Mouse (Mus musculus) embryonic facial prominence, embryonic 12.5 days (tissue): ENCODE data around the gene Eef2. TPM values are rescaled to one million over a fixed set of nuclear protein-coding genes. Genes with fewer than 3 reads are reported as not detected.
A peak's percentile ranks its signal among the peaks of the same experiment; 100 is the strongest.

Source experiments
- ATAC-seq: fragments of 200-750 bp; cut with Nextera tagmentation; 2 replicates; pipeline ENCODE4 v1.8.0; 2017; ENCODE audit not compliant: insufficient number of reproducible peaks, insufficient read depth, low FRiP score, low TSS enrichment
- H3K27ac ChIP-seq: fragments of 300-500 bp; sonication (generic); 2 replicates; pipeline ENCODE4 v1.5.1; 2016; ENCODE audit warnings: mild to moderate bottlenecking
- H3K27me3 ChIP-seq: fragments of 300-500 bp; sonication (generic); 2 replicates; pipeline ENCODE4 v1.6.1; 2016; ENCODE audit warnings: mild to moderate bottlenecking, moderate library complexity
- H3K36me3 ChIP-seq: fragments of 300-500 bp; sonication (generic); 2 replicates; pipeline ENCODE4 v1.6.1; 2016; ENCODE audit warnings: mild to moderate bottlenecking
- H3K4me1 ChIP-seq: fragments of 300-500 bp; sonication (generic); 2 replicates; pipeline ENCODE4 v1.6.1; 2016
- H3K4me2 ChIP-seq: fragments of 300-500 bp; sonication (generic); replicated peaks from 2 replicates; pipeline ENCODE4 v1.6.1; 2016; ENCODE audit warnings: mild to moderate bottlenecking, moderate library complexity
- H3K4me3 ChIP-seq: fragments of 300-500 bp; sonication (generic); 2 replicates; pipeline ENCODE4 v1.5.1; 2016; ENCODE audit warnings: mild to moderate bottlenecking
- H3K9ac ChIP-seq: fragments of 300-500 bp; sonication (generic); 2 replicates; pipeline ENCODE4 v1.6.1; 2016; ENCODE audit warnings: mild to moderate bottlenecking, moderate library complexity
- H3K9me3 ChIP-seq: fragments of 300-500 bp; sonication (generic); 2 replicates; pipeline ENCODE4 v1.6.1; 2016; ENCODE audit warnings: mild to moderate bottlenecking, moderate library complexity
- WGBS: fragments of 180-500 bp; shearing (Covaris S2); methylation state at CpG from one replicate; pipeline ENCODE4 v1.1.7; 2016; 5-methylcytosine and 5-hydroxymethylcytosine counted together
- polyA plus RNA-seq: library from polyadenylated mRNA; unstranded; fragments of >200 nt; fragmentation: Nextera tagmentation; extraction: Ambion mirVana; gene quantifications from 2 replicates; pipeline ENCODE4 v1.2.1, GENCODE M21; 2016

The Eef2 gene
- polyA plus RNA-seq, 1 experiment from 2014 or later, result 562 TPM

DNA sequence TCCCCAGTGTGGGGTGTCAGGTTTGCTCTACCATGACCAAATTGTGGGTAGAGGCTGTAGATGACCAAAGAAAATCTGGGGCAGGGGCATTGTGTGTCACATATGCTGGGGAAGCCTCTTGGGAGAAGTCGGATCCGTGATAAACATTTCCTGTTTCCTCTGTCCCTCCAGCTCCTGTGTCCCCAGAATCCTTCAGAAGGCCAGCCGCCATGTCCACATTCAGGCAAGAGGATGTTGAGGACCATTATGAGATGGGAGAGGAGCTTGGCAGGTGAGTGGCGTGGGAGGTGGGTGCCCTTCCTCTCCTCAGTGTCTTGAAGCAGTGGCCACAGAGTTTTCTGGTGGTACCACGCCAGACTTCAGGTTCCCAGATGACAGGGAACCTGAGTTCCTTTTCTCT is 7.4 kb downstream of the Eef2 start, which contains the start of gene 4930442H23Rik:
Gene 4930442H23Rik (minus strand): TSS at position 45 of the 400 bp plus-strand sequence.
- peaks cover 68% of the 10 kb centered on the region for H3K36me3 ChIP-seq
- H3K4me1 ChIP-seq, result peaks cover 26% of the 10 kb centered on the region
- H3K27me3 ChIP-seq, result no peaks in the 10 kb centered on the region
- 87% methylated on average over 5 of the region's 5 CpGs for WGBS
- H3K4me2 ChIP-seq, result peak within 1 kb of the TSS; percentile 59
- H3K9me3 ChIP-seq, result no peaks in the 10 kb centered on the region
- H3K27ac ChIP-seq, result peak within 1 kb of the TSS; percentile 73
- no peak for ATAC-seq
- H3K4me3 ChIP-seq, result peak within 1 kb of the TSS; percentile 64
- peak within 1 kb of the TSS; percentile 72 for H3K9ac ChIP-seq

DNA sequence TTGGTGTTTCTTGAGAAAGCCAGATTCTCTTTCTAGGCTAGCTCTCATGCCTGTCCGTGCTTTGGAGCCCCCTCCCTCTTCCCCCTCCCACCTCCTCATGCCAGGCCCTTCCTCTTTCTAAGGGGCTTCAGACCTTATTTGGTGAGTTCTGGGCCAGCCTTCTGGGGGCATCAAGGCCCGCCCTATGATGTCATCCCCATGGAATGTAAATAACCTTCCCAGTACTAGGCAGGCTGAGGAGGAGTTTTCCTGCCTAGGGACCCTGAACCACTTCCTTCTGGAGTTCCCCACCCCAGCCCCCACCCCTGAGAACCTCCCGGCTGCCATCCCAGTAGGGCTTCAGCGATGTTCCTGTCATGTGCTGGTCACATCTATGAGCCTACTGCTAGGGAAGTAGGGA is 8.3 kb downstream of the Eef2 start:
- peaks cover 26% of the 10 kb centered on the region for H3K4me1 ChIP-seq
- peak overlapping the region; percentile 73 for H3K27ac ChIP-seq
- no peak for ATAC-seq
- no peak overlapping the region for H3K4me3 ChIP-seq
- 0 out of 2 replicates have a peak overlapping the region, but pooled peaks have one; percentile 15 for H3K9ac ChIP-seq
- no peaks in the 10 kb centered on the region for H3K27me3 ChIP-seq
- H3K9me3 ChIP-seq, result no peaks in the 10 kb centered on the region
- H3K36me3 ChIP-seq, result peaks cover 61% of the 10 kb centered on the region
- WGBS, result 37% methylated on average over 4 of the region's 4 CpGs
- H3K4me2 ChIP-seq, result no peak overlapping the region; the same call in 1 of the 2 replicates

DNA sequence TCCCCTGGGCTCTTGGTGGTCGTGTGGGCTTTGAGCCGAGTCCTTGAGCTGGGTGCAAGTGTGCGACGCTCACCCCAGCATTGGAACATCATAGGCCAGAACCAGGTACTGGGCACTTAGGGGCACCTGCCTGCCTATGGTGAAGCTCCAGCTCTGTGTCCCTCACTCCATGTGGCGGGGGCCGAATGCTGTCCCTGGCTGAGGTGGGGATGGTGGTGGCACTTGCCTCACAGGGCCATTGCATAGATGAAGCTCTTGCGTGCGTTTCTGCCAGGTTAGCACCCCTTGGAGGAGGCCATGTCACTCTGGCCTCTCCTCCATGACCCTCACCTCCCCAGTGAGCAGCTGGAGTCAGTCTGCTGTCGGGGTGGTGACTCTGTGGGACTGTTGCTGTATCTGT is 10.7 kb downstream of the Eef2 start:
- H3K4me3 ChIP-seq, result no peak overlapping the region
- ATAC-seq, result no peak
- H3K4me2 ChIP-seq, result no peak overlapping the region
- no peaks in the 10 kb centered on the region for H3K9me3 ChIP-seq
- H3K9ac ChIP-seq, result no peak overlapping the region
- H3K4me1 ChIP-seq, result peaks cover 18% of the 10 kb centered on the region
- no peak overlapping the region for H3K27ac ChIP-seq
- WGBS, result 91% methylated on average over 9 of the region's 9 CpGs
- H3K36me3 ChIP-seq, result peaks cover 53% of the 10 kb centered on the region
- H3K27me3 ChIP-seq, result no peaks in the 10 kb centered on the region

DNA sequence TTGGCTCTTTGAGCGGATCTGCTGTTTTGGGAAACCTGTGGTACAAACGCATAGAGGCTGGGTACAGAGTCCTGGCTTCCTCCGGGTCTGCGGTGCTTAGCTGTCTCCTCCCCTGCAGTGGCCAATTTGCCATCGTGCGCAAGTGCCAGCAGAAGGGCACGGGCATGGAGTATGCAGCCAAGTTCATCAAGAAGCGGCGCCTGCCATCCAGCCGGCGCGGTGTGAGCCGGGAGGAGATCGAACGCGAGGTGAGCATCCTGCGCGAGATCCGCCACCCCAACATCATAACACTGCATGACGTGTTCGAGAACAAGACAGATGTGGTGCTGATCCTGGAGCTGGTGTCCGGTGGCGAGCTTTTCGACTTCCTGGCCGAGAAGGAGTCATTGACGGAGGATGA is 13.4 kb downstream of the Eef2 start:
- H3K36me3 ChIP-seq, result peaks cover 43% of the 10 kb centered on the region
- H3K4me2 ChIP-seq, result no peak overlapping the region
- no peak overlapping the region for H3K27ac ChIP-seq
- no peaks in the 10 kb centered on the region for H3K9me3 ChIP-seq
- ATAC-seq, result no peak
- H3K4me3 ChIP-seq, result no peak overlapping the region
- H3K27me3 ChIP-seq, result peaks cover 18% of the 10 kb centered on the region
- H3K4me1 ChIP-seq, result peaks cover 18% of the 10 kb centered on the region
- H3K9ac ChIP-seq, result no peak overlapping the region; the same call in 1 of the 2 replicates
- WGBS, result 81% methylated on average over 26 of the region's 26 CpGs

DNA sequence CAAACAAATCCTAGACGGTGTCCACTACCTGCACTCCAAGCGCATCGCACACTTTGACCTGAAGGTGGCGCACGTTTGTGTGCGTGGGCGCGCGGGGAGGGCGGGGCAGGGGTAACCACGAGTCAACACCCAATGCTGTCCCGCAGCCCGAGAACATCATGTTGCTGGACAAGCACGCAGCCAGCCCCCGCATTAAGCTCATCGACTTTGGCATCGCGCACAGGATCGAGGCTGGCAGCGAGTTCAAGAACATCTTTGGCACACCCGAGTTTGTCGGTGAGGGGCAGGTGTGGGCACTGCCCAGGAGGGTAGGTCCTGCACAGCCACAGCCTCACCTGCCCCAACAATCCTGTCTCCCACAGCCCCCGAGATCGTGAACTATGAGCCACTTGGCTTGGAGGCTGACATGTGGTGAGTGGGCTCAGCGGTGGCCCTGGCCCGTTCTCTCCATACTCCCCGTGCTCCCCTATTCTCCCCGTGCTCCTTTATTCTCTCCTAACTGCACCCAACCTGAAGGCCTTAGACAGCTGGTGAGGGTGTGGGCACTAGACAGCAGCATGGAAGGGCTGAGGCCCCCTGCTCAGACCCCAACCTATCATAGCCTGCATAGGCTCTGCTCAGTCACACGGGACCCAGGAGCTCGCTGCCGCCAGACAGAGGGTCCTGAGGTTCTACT is 13.9 kb downstream of the Eef2 start:
- Histone ChIP-seq H3K9ac (no peak overlapping the region), H3K27ac (no peak overlapping the region), H3K4me2 (no peak overlapping the region), H3K4me1 (0 out of 2 replicates have a peak, but pooled peaks cover 15% of the 10 kb centered on the region), H3K36me3 (peaks cover 39% of the 10 kb centered on the region), H3K27me3 (peaks cover 23% of the 10 kb centered on the region), H3K4me3 (no peak overlapping the region), H3K9me3 (no peaks in the 10 kb centered on the region)
- no peak for ATAC-seq
- 73% methylated on average over 31 of the region's 31 CpGs for WGBS

DNA sequence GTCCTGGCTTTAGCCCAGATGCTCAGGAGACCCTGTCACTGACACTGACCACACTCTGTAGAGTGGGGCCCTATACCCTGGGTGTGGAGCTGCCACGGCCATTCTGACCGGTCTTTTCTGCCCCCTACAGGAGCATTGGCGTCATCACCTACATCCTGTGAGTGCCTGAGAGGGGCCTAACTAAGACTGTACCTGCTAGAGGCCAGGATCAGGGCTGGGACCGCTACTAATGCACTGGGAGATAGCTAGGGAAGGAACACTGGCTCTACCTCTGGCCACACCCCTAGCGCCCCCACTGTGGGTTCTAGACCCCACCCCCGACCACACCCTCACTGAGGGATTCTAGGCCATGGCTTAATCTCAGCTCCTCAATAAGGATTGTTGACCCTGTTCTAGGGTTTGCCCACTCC is 14.5 kb downstream of the Eef2 start:
- Histone ChIP-seq H3K4me1 (0 out of 2 replicates have a peak, but pooled peaks cover 15% of the 10 kb centered on the region), H3K36me3 (peaks cover 35% of the 10 kb centered on the region), H3K4me3 (no peak overlapping the region), H3K4me2 (no peak overlapping the region), H3K9me3 (no peaks in the 10 kb centered on the region), H3K27me3 (peaks cover 29% of the 10 kb centered on the region), H3K9ac (no peak overlapping the region), H3K27ac (no peak overlapping the region)
- ATAC-seq, result 0 out of 2 replicates have a peak, but pooled peaks have one; percentile 1
- 76% methylated on average over 6 of the region's 6 CpGs for WGBS

- H3K4me1 ChIP-seq, result 0 out of 2 replicates have a peak, but pooled peaks cover 15% of the 10 kb centered on the region
- no peak for ATAC-seq
- H3K36me3 ChIP-seq, result peaks cover 35% of the 10 kb centered on the region
- peak overlapping the region; percentile 92 for H3K4me2 ChIP-seq
- WGBS, result 88% methylated on average over 18 of the region's 18 CpGs
- H3K27ac ChIP-seq, result no peak overlapping the region
- no peak overlapping the region for H3K9ac ChIP-seq
- peak overlapping the region; percentile 59 for H3K4me3 ChIP-seq
- peaks cover 34% of the 10 kb centered on the region for H3K27me3 ChIP-seq
- H3K9me3 ChIP-seq, result no peaks in the 10 kb centered on the region
Observed at GRCm38 (mm10) chr10:81191342-81191982, 15.0 kb downstream of the Eef2 start.

- peak; percentile 78 for ATAC-seq
- H3K27me3 ChIP-seq, result peaks cover 44% of the 10 kb centered on the region
- H3K4me3 ChIP-seq, result peak overlapping the region; percentile 59
- peak overlapping the region; percentile 92 for H3K4me2 ChIP-seq
- peaks cover 26% of the 10 kb centered on the region for H3K36me3 ChIP-seq
- under 1% methylated on average over 91 of the region's 93 CpGs for WGBS
- H3K9ac ChIP-seq, result peak overlapping the region; percentile 66
- H3K9me3 ChIP-seq, result no peaks in the 10 kb centered on the region
- H3K4me1 ChIP-seq, result 0 out of 2 replicates have a peak, but pooled peaks cover 15% of the 10 kb centered on the region
- H3K27ac ChIP-seq, result peak overlapping the region; percentile 93
Observed at GRCm38 (mm10) chr10:81192270-81192967, 16.0 kb downstream of the Eef2 start.

DNA sequence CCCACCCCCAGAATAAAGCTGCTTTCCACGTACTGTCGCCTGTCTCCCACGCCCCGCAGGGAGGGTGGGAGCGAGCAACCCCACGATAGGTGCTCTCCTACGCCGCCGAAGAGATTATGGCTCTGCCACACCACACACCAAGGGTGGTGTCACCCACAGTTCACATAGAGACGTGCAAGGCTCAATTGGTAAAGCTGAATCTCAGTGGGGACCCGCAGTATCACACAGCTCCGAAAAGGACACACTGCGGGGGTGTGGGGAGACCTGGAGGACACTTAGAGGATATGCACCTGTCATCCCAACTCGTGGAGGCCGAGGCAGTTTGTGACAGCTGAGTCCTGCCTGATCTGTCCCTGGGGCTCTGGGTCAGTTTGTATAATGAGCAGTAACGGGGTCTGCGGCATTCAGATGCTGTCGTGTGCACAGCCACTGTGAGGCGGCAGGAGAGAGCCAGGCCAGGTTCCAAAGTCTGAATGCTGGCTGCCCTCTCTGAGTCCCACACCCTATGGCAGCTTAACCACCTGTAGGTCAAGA is 16.6 kb downstream of the Eef2 start:
- Histone ChIP-seq H3K36me3 (peaks cover 22% of the 10 kb centered on the region), H3K9me3 (no peaks in the 10 kb centered on the region), H3K9ac (peak overlapping the region; percentile 66), H3K4me2 (peak overlapping the region; percentile 92), H3K4me3 (peak overlapping the region; percentile 59), H3K4me1 (0 out of 2 replicates have a peak, but pooled peaks cover 15% of the 10 kb centered on the region), H3K27me3 (peaks cover 46% of the 10 kb centered on the region), H3K27ac (peak overlapping the region; percentile 93)
- WGBS, result 6% methylated on average over 19 of the region's 19 CpGs
- ATAC-seq, result peak; percentile 24; the same call in 1 of the 2 replicates

DNA sequence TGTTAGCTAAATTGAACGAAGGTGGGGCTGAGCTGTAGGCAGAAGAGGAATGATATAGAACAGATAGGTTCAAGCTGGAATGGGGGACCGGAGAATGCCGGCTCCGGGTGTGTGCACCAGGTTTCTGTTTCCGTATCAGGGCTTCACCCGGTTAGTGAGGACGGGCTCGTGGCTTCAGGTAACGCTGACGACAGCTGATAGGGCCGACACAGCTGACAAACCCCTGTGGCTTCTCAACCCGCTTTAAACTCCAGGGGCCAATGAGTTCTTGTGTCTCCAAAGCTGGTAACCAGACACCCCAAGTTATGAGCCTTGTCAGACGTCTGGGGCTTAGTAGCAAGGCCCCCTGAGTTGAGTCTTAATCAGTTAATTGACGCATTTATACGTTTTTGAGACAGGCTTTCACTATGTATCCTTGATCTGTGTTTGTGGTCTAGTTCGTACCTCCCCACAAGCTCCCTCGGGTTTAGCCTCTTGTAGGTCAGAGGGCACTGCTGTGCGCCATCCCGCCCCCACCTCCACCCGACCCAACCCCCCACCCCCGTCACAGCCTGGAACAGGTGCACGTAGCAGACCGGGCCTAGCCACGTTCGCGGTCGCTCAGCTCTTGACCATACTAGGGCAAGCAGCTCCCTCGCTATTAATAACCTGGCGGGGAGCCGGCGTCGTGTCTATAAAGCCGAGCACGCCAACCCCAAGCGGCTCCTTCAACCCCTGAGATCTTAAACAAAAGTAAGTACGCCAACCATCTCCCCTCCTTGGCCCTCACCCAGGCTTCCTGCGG is 17.8 kb downstream of the Eef2 start:
- Histone ChIP-seq H3K36me3 (peaks cover 17% of the 10 kb centered on the region), H3K9ac (0 out of 2 replicates have a peak overlapping the region, but pooled peaks have one; percentile 15), H3K4me1 (0 out of 2 replicates have a peak, but pooled peaks cover 15% of the 10 kb centered on the region), H3K4me3 (no peak overlapping the region), H3K27me3 (peaks cover 49% of the 10 kb centered on the region), H3K27ac (0 out of 2 replicates have a peak overlapping the region, but pooled peaks have one; percentile 19), H3K4me2 (peak overlapping the region; percentile 27), H3K9me3 (no peaks in the 10 kb centered on the region)
- WGBS, result 12% methylated on average over 37 of the region's 37 CpGs
- no peak for ATAC-seq
